Mouse (Mus musculus) olfactory bulb, adult 2 months (tissue): ENCODE measurements around the gene Zscan5b.

Source experiments
- CTCF ChIP-seq: fragments of 200-500 bp; IDR thresholded peaks from 2 replicates; pipeline ENCODE4 v1.5.1; 2012; ENCODE audit warnings: low read depth, mild to moderate bottlenecking, low read length, moderate library complexity; ENCODE audit not compliant: insufficient read depth
- POLR2A ChIP-seq: fragments of 200-500 bp; IDR thresholded peaks from 2 replicates; pipeline ENCODE4 v1.6.1; 2012; ENCODE audit warnings: mild to moderate bottlenecking, low read depth, low read length, moderate library complexity; ENCODE audit not compliant: insufficient read depth

- 0 out of 2 replicates have a peak, but pooled peaks have one; percentile 22 for TF ChIP-seq CTCF
- TF ChIP-seq POLR2A = no peak
Observed at GRCm38 (mm10) chr7:6213144-6213543, 8.9 kb upstream of the Zscan5b start.
